Mouse (Mus musculus): ENCODE results near the gene Xylt1. TPM values are rescaled to one million over a fixed set of nuclear protein-coding genes. Genes with fewer than 3 reads are reported as not detected.
A peak's percentile ranks its signal among the peaks of the same experiment; 100 is the strongest.

Gene Xylt1
- total RNA-seq, 1 experiment from 2014 or later: 30.0 TPM

- ATAC-seq (replicated peaks; ENCODE audit: insufficient number of reproducible peaks, low FRiP score, low TSS enrichment, poor library complexity, severe bottlenecking): peak; percentile 84
Measured at GRCm38 (mm10) chr7:117428690-117429224, 48.0 kb downstream of the Xylt1 start.

- ATAC-seq (replicated peaks; ENCODE audit: insufficient number of reproducible peaks, low FRiP score, low TSS enrichment, poor library complexity, severe bottlenecking): no peak
Measured at GRCm38 (mm10) chr7:117429483-117429882, 48.7 kb downstream of the Xylt1 start.

- no peak for ATAC-seq (replicated peaks; ENCODE audit: insufficient number of reproducible peaks, low FRiP score, low TSS enrichment, poor library complexity, severe bottlenecking)
Measured at GRCm38 (mm10) chr7:117429895-117430294, 49.1 kb downstream of the Xylt1 start.

GRCm38 (mm10) chr7:117430361-117430935, 49.7 kb downstream of the Xylt1 start:
- ATAC-seq (replicated peaks; ENCODE audit: insufficient number of reproducible peaks, low FRiP score, low TSS enrichment, poor library complexity, severe bottlenecking): no peak

DNA sequence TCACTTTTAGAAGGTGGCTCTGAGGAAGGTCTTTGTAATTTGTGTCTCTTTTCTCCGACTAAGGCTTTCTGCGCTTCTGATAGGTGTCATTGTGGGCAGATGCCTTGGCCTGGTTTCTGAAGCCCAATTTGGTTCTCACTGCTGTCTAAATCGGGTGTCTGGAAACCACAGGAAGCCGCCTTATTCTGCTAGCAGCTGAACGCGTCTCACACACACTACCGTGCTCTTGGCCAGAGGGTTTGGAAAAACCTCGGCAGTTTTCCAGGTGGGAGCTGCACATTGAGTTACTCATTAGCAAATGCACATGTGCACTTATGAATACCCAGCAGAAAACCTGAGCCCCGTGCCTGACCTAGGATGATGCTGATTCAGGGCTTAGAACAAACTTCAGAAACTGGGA, 52.9 kb downstream of the Xylt1 start:
- no peak for ATAC-seq (replicated peaks; ENCODE audit: insufficient number of reproducible peaks, low FRiP score, low TSS enrichment, poor library complexity, severe bottlenecking)

- no peak for ATAC-seq (replicated peaks; ENCODE audit: insufficient number of reproducible peaks, low FRiP score, low TSS enrichment, poor library complexity, severe bottlenecking)
Measured at GRCm38 (mm10) chr7:117435091-117435490, 54.3 kb downstream of the Xylt1 start.

- ATAC-seq (replicated peaks; ENCODE audit: insufficient number of reproducible peaks, low FRiP score, low TSS enrichment, poor library complexity, severe bottlenecking): no peak
Measured at GRCm38 (mm10) chr7:117435730-117436441, 55.1 kb downstream of the Xylt1 start.

DNA sequence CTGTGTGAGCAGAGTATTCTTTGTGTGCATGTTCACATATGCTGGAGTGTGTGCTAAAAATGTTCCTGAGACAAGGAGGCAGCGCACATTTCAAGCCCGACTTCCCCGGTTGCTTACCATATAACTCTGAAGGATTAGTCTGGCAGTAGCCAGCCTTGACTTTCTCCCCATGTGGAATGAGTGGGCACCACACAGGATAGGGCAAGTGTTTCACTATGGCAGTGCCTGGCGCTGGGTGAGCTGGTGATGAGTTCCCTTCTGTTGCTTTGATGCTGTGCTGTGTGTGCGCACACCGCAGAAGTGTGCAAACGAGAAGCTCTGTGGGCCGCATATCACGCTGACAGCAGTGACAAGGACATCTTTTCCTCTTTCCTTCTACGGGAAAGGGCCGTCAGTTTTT, 56.1 kb downstream of the Xylt1 start:
- ATAC-seq (replicated peaks; ENCODE audit: insufficient number of reproducible peaks, low FRiP score, low TSS enrichment, poor library complexity, severe bottlenecking): no peak

DNA sequence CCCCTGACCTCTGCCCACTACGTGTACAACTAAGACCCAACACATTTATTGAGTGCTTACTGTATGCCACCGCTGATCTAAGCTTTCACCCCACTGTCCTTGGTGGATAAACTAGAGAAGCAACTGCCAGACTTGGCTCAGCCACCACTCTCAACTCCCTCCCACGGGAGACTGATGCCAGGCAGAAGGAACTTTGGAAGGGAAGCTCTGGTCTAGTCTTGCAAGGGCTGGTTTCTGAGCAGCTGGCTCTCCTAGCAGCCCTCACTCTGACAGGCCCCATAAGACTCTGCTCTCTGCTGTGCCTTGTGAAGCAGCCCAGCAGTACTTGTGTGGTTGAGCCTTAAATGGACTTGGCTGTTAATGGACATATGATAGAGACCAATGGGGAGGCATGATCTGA, 60.2 kb downstream of the Xylt1 start:
- no peak for ATAC-seq (replicated peaks; ENCODE audit: insufficient number of reproducible peaks, low FRiP score, low TSS enrichment, poor library complexity, severe bottlenecking)

DNA sequence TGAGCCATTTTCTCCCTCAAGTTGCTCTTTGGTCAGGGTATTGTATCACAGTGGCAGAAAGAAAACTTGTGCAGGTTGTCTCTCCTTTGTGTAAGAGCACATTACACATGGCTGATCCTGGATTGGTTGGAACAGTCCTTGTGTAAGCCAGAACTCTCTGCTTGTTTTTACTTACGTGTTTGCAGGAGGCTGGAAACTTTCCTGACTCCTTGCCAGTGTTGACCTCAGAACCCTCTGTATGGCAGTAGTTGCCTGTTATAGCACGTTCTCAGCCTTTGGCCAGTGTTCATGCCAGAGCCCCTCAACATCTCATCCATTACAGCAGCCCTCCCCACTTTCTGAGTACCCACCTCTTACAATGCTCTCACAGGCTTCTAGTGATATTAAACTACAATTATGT, 61.9 kb downstream of the Xylt1 start:
- no peak for ATAC-seq (replicated peaks; ENCODE audit: insufficient number of reproducible peaks, low FRiP score, low TSS enrichment, poor library complexity, severe bottlenecking)

DNA sequence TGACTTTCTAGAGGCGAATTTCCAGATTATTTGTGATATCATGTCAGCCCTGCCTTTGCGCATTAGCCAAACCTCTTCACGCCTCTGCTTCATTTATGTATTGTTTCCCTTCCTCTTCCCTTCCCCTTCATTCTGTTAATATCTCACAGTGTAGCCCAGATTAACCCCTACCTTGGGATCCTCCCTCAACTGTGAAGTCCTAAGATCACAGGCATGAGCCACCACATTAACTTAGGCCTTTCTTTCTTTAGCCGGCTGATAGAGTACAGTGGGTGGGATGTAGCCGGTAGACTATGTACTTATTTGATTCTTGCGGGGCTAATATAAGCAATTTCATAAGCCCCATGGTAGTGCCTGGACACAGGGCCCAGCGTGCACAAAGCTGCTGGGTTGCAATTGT, 62.4 kb downstream of the Xylt1 start:
- ATAC-seq (replicated peaks; ENCODE audit: insufficient number of reproducible peaks, low FRiP score, low TSS enrichment, poor library complexity, severe bottlenecking): no peak

DNA sequence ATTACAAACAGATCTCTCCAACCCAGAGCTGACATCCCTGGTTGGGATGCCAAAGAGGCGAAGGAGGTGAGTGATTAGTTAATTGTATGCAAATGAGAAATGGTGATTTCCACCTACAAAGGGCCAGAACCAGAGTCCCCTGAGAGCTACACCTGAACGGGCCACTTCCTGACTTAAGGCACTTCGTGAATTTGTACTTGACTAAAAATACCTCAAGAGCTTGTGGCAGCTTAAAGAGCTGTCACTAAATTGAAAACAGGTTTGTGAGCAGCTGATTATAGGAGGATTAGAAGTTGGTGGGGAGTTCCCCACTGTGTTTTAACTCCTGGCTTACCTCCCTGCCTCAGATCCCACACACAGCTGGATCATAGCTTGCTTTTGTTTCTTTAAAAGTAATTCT, 64.7 kb downstream of the Xylt1 start:
- no peak for ATAC-seq (replicated peaks; ENCODE audit: insufficient number of reproducible peaks, low FRiP score, low TSS enrichment, poor library complexity, severe bottlenecking)

DNA sequence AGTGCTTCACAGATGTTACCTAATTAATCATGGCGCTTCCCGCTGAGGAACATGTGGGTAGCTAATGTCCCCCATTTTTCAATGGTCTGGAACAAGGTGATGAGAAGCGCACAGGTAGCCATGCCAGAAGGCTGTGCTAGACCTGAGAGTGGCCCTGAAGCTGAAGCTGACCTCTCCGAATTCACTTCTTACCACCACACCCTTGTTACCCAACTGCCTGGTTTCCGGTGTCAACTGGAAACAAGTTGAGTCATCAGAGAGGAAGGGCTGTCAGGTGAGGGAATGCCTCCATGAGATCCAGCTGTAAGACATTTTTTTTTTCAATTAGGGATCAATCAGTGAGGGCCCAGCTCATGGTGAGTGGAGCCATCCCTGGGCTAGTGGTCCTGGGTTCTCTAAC, 68.8 kb downstream of the Xylt1 start:
- ATAC-seq (replicated peaks; ENCODE audit: insufficient number of reproducible peaks, low FRiP score, low TSS enrichment, poor library complexity, severe bottlenecking): no peak

GRCm38 (mm10) chr7:117451212-117451611, 70.4 kb downstream of the Xylt1 start:
- no peak for ATAC-seq (replicated peaks; ENCODE audit: insufficient number of reproducible peaks, low FRiP score, low TSS enrichment, poor library complexity, severe bottlenecking)

DNA sequence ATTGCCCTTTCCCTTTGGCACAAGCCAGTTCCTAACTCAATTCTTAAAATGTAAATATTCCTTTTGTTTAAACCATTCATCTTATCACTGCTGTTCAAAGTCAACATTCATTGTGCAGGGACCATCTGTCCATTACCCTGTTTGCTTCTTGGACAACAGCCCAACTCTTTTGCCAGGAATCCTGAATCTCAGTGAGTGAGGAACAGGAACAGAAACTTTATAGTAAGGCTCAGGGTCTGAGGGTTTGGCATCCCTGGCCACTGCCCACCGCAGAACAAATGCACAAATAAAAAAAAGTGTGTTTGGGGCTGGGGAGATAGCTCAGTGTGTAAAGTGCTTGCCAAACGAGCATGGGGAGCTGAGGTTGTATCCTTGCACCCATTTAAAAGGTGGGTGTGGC, 71.5 kb downstream of the Xylt1 start:
- ATAC-seq (replicated peaks; ENCODE audit: insufficient number of reproducible peaks, low FRiP score, low TSS enrichment, poor library complexity, severe bottlenecking): no peak

GRCm38 (mm10) chr7:117454789-117455548, 74.2 kb downstream of the Xylt1 start:
- ATAC-seq (replicated peaks; ENCODE audit: insufficient number of reproducible peaks, low FRiP score, low TSS enrichment, poor library complexity, severe bottlenecking): no peak

DNA sequence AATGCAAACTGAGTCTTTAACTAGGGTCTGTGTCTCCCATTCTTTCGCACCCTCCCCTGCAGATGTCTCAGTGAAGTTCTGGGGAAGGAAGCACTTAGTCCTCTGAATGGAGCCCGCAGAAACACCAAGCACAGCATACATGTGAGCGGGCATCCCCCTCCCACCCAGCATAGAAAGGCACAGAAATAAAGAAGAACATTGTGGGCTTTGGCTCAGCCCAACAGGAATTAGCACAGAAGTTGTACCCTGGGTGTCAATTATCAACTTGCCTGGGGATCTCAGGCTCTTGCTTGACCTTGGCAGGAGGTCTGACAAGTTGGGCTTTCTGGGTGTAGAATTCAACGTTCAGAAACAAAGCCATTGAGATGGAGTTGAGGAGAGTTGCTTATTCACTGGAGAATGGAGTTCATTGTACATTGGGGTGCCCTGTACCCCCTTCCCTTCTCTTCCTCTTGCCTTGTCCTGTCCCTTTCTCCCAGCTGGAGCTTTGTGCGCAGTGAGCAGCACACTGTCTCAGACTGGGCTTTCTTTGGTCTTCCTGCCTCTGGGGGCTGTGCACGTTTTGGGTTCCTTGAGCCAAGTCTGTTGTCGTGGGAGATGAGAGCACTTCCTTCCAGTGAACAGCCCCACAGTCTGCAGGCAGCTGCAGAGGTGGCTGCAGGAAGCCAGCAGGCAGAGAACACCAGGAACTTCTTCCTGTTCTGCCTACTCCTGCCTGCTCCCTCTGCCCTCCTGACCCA, 81.6 kb downstream of the Xylt1 start:
- no peak for ATAC-seq (replicated peaks; ENCODE audit: insufficient number of reproducible peaks, low FRiP score, low TSS enrichment, poor library complexity, severe bottlenecking)

GRCm38 (mm10) chr7:117464956-117465355, 84.2 kb downstream of the Xylt1 start:
- ATAC-seq (replicated peaks; ENCODE audit: insufficient number of reproducible peaks, low FRiP score, low TSS enrichment, poor library complexity, severe bottlenecking): no peak
